Mouse (Mus musculus) liver, adult 2 months (tissue): ENCODE data around the gene Abr.

ENCODE experiments used
- CTCF ChIP-seq: fragments of 200-500 bp; IDR thresholded peaks from 2 replicates; pipeline ENCODE4 v1.5.1; 2011; ENCODE audit warnings: low read depth, low read length, control low read depth
- POLR2A ChIP-seq: fragments of 200-500 bp; IDR thresholded peaks from 2 replicates; pipeline ENCODE4 v1.6.1; 2011; ENCODE audit warnings: low read length, control low read depth; ENCODE audit not compliant: insufficient read depth; ENCODE audit errors: extremely low read depth

DNA sequence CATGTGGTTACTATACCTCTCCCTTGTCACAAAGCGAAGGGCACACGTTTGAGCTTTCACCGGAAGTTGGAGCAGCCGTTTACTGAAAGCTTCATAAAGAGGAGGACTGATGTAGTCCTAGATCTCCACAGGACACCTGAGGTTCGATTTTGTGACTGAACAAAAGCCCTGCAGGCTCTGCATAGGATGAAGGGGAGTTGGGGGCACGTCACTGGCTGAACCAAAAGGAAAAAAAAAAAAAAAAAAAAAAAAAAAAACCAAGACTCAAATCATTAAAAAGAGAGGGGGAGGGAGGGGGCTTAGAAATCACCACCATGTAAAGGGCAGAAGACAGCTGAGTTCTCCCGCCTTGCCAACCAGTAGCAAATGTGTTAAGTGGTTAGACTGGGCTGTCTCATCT is 233.4 kb downstream of the Abr start:
- TF ChIP-seq CTCF (no peak), POLR2A (no peak)
